Mouse (Mus musculus) heart, embryonic 16.5 days (tissue): Measurements from ENCODE around the gene 4922502D21Rik. TPM values are rescaled to one million over a fixed set of nuclear protein-coding genes. Genes with fewer than 3 reads are reported as not detected.
"Not testable (repeated sequence)": the region's sequence is repeated elsewhere in the genome, so short reads cannot be mapped to it uniquely, and the experiment has no call there.

Experiments used
- ATAC-seq: fragments of 200-750 bp; cut with Nextera tagmentation; replicated peaks from 2 replicates; pipeline ENCODE4 v1.8.0; 2017; ENCODE audit warnings: moderate number of reproducible peaks; ENCODE audit not compliant: insufficient read depth, low FRiP score; ENCODE audit errors: extremely low read depth
- H3K27ac ChIP-seq: fragments of 300-500 bp; sonication (generic); 2 replicates; pipeline ENCODE4 v1.5.1; 2014; ENCODE audit warnings: mild to moderate bottlenecking, low read length, control low read depth, moderate library complexity
- H3K27me3 ChIP-seq: fragments of 300-500 bp; sonication (generic); 2 replicates; pipeline ENCODE4 v1.6.1; 2014; ENCODE audit warnings: low read length, mixed read lengths; ENCODE audit not compliant: control insufficient read depth, insufficient read depth
- H3K36me3 ChIP-seq: fragments of 300-500 bp; sonication (generic); 2 replicates; pipeline ENCODE4 v1.6.1; 2014; ENCODE audit not compliant: control insufficient read depth, insufficient read depth
- H3K4me1 ChIP-seq: fragments of 300-500 bp; sonication (generic); 2 replicates; pipeline ENCODE4 v1.6.1; 2014; ENCODE audit warnings: low read length, mixed read lengths; ENCODE audit not compliant: control insufficient read depth, insufficient read depth
- H3K4me2 ChIP-seq: fragments of 300-500 bp; sonication (generic); 2 replicates; pipeline ENCODE4 v1.6.1; 2014; ENCODE audit warnings: low read depth, mild to moderate bottlenecking, control low read depth, low read length
- H3K4me3 ChIP-seq: fragments of 300-500 bp; sonication (generic); 2 replicates; pipeline ENCODE4 v1.5.1; 2014; ENCODE audit warnings: mild to moderate bottlenecking, control low read depth, low read length
- H3K9ac ChIP-seq: fragments of 300-500 bp; sonication (generic); 2 replicates; pipeline ENCODE4 v1.6.1; 2014; ENCODE audit warnings: low read length, control low read depth
- H3K9me3 ChIP-seq: fragments of 300-500 bp; sonication (generic); replicated peaks from 2 replicates; pipeline ENCODE4 v1.6.1; 2016; ENCODE audit warnings: low read length; ENCODE audit not compliant: control insufficient read depth
- WGBS: fragments of 180-500 bp; shearing (Covaris S2); extraction: QIAGEN DNeasy Blood & Tissue Kit; methylation state at CpG from one replicate; pipeline ENCODE4 v1.1.7; 2014; 5-methylcytosine and 5-hydroxymethylcytosine counted together
- polyA plus RNA-seq: library from polyadenylated mRNA; unstranded; fragments of >200 nt; fragmentation: Nextera tagmentation; extraction: Ambion mirVana; gene quantifications from 2 replicates; pipeline ENCODE4 v1.2.1, GENCODE M21; 2015

The 4922502D21Rik gene
- polyA plus RNA-seq, 1 experiment from 2014 or later: not detected

DNA sequence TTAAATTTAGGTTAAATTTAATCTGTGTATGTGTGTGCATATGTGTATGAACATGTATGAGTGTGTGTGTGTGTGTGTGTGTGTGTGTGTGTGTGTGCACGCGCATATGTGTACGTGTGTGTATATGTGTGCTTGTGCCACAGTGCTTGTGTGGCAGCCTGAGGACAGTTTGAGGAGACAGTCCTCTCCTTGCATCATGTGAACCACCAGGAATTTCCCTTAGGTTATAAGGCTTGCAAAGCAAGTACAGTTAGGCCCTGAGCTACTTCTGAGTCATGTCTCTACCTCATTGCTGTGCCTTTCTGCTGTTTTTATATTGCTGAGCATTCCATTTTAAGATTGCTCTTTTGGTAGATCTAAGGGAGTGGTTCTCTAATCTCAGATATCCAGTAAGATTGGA, 19.5 kb upstream of the 4922502D21Rik start:
- 91% methylated on average over 3 of the region's 3 CpGs for whole genome bisulfite sequencing
- no peak overlapping the region for H3K4me3 ChIP-seq
- peaks cover 8% of the 10 kb centered on the region for H3K9me3 ChIP-seq
- H3K36me3 ChIP-seq: no peaks in the 10 kb centered on the region
- no peak overlapping the region for H3K9ac ChIP-seq
- ATAC-seq: no peak
- no peak overlapping the region for H3K27ac ChIP-seq
- no peaks in the 10 kb centered on the region for H3K4me1 ChIP-seq
- H3K27me3 ChIP-seq: no peaks in the 10 kb centered on the region
- H3K4me2 ChIP-seq: no peak overlapping the region

DNA sequence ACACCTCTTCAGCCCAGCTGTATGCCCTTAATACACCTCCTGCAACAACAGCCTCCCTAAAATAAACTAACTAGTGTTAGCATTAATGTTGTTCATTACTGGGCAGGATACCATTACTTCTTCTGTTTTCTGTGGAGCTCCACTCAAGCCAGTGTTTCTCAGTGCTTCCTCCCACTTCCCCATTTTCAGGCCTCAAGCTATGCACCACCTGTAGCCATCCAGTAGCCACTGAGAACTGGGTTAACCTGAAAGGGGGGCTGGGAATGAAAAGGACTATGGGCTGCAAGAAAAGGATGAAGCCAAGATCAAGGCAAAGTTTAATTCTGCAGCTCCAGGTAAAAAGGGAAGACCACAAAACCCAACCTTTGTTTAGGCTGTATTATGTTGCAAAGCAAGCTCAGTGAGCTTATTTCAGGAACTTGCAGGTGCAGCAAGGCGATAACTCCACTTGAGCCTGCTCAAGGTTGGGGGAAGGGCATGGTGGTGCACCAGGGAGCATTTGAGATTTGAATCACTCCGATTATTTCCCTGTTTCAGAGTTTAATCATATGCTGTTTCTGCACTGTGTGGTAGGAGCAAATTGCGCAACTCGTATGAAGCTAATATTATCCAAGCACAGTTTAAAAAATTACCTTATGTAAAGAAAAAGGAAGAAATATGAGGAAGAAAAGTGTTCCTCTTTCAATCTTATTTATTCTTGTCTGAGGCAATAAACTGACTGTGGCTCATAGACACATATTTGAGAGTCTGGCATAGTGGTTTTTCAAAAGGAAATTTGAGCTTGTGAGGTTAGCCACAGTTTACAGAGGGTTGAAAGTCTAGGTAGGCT, 18.1 kb upstream of the 4922502D21Rik start:
- peak; percentile 55; the same call in 1 of the 2 replicates for ATAC-seq
- H3K27ac ChIP-seq: no peak overlapping the region; the same call in none of the 2 replicates
- 48% methylated on average over 4 of the region's 4 CpGs for WGBS

DNA sequence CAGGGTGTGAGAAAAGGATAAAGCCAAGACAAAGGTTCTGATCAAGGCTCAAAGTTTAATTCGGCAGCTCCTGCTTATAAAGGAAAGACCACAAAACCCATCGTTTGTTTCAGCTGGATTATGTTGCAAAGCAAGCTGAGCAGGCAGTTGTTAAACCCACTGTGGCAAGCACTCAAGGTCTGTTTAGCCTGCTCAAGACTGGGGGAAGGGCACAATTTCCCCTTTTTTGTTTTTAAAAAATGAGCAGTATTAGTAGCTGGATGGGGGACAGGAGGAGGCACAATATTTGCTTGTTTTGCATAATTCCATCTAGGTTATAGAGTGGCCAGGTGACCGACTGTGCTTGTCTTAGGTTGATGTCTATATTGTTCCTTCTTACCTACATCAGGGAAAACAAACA, 12.8 kb upstream of the 4922502D21Rik start:
- 62% methylated on average over 3 of the region's 3 CpGs for WGBS
- Histone ChIP-seq H3K36me3 (no peaks in the 10 kb centered on the region), H3K4me3 (no peak overlapping the region), H3K9me3 (peaks cover 8% of the 10 kb centered on the region), H3K4me1 (no peaks in the 10 kb centered on the region), H3K27ac (no peak overlapping the region), H3K27me3 (no peaks in the 10 kb centered on the region), H3K9ac (no peak overlapping the region), H3K4me2 (no peak overlapping the region)
- no peak for ATAC-seq

More for the DNA sequence above, 18.1 kb upstream of the 4922502D21Rik start:
- H3K9ac ChIP-seq: no peak overlapping the region
- H3K9me3 ChIP-seq: peaks cover 8% of the 10 kb centered on the region
- H3K36me3 ChIP-seq: no peaks in the 10 kb centered on the region
- H3K4me3 ChIP-seq: no peak overlapping the region
- H3K27me3 ChIP-seq: no peaks in the 10 kb centered on the region
- H3K4me1 ChIP-seq: no peaks in the 10 kb centered on the region
- H3K4me2 ChIP-seq: no peak overlapping the region

DNA sequence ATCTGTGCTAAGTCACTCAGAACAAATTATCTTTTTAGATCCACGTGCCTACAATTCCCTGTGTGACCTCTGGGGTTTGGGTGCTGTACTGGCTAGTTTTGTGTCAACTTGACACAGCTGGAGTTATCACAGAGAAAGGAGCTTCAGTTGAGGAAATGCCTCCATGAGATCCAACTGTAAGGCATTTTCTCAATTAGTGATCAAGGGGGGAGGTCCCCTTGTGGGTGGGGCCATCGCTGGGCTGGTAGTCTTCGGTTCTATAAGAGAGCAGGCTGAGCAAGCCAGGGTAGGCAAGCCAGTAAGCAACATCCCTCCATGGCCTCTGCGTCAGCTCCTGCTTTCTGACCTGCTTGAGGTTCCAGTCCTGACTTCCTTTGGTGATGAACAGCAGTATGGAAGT, 10.8 kb upstream of the 4922502D21Rik start, which contains the start of gene Clec12a:
TSS of gene Clec12a (plus strand) at position 301 of the 400 bp plus-strand sequence.
- H3K4me3 ChIP-seq, H3K27me3 ChIP-seq, H3K9me3 ChIP-seq, H3K4me1 ChIP-seq, H3K9ac ChIP-seq, H3K4me2 ChIP-seq, ATAC-seq, H3K36me3 ChIP-seq, H3K27ac ChIP-seq: not testable (repeated sequence)
- whole genome bisulfite sequencing: 69% methylated on average over 4 of the region's 4 CpGs

DNA sequence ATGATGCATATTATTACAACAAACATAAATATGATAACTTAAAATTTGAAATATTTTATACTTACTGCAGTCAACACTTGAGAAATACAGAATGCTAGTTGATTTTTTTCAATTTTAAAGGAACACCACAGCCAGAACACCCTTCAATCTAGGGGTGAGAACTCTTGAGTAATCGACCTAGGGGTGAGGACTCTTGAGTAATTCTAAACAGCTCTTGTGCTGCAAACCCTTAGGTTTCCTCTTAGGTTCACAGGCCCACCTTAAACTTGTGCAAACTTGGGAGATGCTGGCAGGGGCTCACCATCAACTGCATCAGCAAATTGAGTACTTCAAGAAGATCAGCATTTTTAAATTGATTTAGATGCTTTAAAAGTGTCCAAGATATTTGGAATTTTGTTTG, 6.2 kb upstream of the 4922502D21Rik start:
- Histone ChIP-seq H3K9me3 (no peaks in the 10 kb centered on the region), H3K36me3 (no peaks in the 10 kb centered on the region), H3K9ac (no peak overlapping the region), H3K4me2 (no peak overlapping the region), H3K27ac (no peak overlapping the region), H3K4me3 (no peak overlapping the region), H3K4me1 (no peaks in the 10 kb centered on the region; the same call in 1 of the 2 replicates), H3K27me3 (no peaks in the 10 kb centered on the region)
- 50% methylated on average over 1 of the region's 1 CpGs for WGBS
- no peak for ATAC-seq

DNA sequence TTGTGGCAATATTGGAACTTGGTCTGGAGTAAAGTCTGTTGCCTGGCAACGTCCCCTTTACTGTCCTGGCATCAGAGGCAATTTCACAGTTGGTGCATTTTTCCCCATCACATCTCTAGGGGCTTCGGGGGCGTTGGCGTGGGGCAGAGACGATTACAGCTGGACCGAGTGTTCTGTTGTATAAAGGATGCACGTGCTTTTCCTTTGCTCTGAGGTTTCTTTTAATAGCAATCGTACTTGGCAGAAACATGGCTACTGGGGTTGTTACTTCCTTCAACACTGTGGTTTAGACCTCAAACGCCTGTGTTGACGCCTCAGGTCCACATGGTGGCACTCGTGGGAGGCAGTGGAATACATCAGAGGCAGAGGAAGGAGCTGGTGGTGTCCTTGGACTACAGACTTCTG, 2.1 kb upstream of the 4922502D21Rik start:
- H3K27me3 ChIP-seq: no peaks in the 10 kb centered on the region
- no peak overlapping the region for H3K9ac ChIP-seq
- WGBS: 16% methylated on average over 11 of the region's 11 CpGs
- H3K27ac ChIP-seq: no peak overlapping the region
- ATAC-seq: peak; percentile 65
- no peaks in the 10 kb centered on the region for H3K9me3 ChIP-seq
- no peaks in the 10 kb centered on the region for H3K36me3 ChIP-seq
- no peaks in the 10 kb centered on the region; the same call in 1 of the 2 replicates for H3K4me1 ChIP-seq
- H3K4me3 ChIP-seq: no peak overlapping the region
- H3K4me2 ChIP-seq: peak overlapping the region; percentile 47

DNA sequence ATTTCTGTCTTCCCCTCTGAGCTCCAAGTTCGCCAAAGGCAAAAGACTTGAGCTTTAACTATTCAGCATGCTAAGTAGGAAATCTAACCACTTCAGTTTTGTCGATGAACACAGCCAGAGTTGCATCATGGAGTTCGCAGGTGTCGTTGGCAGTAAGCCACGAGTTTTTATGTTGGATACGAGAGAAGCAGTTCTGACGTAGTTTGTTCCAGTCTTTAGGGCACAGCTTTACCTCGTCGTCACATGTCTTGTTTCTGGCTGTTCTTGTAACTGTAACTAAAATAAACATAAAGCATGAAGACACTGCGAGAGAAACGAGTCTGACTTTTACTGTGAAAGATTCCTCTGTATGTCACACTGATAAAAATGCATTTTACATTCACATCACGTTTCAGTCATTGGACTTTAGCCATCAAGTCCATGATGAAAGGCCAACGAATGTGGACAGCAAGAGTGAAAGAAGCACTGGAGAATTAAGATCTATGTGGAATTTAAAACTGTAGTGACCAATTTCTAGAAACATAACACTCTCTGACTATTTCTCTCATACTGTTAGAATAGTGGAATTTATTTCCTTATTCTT, 4.9 kb downstream of the 4922502D21Rik start:
- no peaks in the 10 kb centered on the region for H3K4me1 ChIP-seq
- no peak for ATAC-seq
- H3K9ac ChIP-seq: no peak overlapping the region
- H3K27ac ChIP-seq: no peak overlapping the region
- no peaks in the 10 kb centered on the region for H3K27me3 ChIP-seq
- H3K36me3 ChIP-seq: no peaks in the 10 kb centered on the region
- no peak overlapping the region for H3K4me2 ChIP-seq
- WGBS: 47% methylated on average over 13 of the region's 13 CpGs
- H3K9me3 ChIP-seq: no peaks in the 10 kb centered on the region
- no peak overlapping the region for H3K4me3 ChIP-seq

DNA sequence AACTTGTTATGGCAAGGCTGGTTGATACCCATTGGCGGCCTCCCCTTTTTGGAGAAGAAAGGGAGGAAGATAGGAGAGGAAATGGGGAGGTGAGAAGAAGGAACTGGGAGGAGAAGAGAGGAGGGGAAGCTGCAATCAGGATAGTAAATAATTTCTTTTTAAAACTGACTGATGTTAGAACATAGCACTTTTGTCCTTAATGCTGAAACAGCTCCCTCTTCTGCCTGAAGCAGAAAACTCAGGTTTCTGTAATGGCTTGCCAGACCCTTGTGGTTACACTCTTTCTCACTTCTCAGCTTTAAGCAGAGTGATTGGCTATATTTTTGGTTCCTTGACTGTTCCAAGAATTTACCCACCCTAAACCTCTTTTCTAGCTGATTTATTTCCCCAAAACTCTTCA, 5.6 kb downstream of the 4922502D21Rik start:
- no peaks in the 10 kb centered on the region for H3K36me3 ChIP-seq
- no peaks in the 10 kb centered on the region for H3K27me3 ChIP-seq
- 56% methylated on average over 1 of the region's 1 CpGs for WGBS
- ATAC-seq: no peak
- H3K4me3 ChIP-seq: no peak overlapping the region
- no peak overlapping the region for H3K4me2 ChIP-seq
- no peak overlapping the region for H3K9ac ChIP-seq
- H3K4me1 ChIP-seq: no peaks in the 10 kb centered on the region
- no peaks in the 10 kb centered on the region for H3K9me3 ChIP-seq
- no peak overlapping the region for H3K27ac ChIP-seq

DNA sequence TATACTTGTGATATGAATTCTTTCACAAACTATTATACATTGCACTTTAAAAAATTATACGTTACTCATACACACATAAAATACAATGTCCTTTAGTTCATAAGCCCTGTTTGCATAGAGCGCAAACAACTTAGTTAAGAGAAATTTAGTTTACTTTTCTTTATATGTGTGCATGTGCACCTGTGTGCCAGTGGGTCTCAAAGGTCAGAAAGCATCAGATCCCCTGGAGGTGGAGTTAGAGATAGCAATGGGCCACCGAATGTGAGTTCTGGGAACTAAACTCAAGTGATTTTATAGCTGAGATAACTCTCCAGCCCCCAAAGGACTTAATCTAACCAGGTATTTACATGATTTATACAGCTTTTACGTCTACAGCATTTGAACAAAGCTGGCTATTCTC, 12.3 kb downstream of the 4922502D21Rik start:
- no peak for ATAC-seq
- H3K36me3 ChIP-seq: no peaks in the 10 kb centered on the region
- 63% methylated on average over 4 of the region's 4 CpGs for WGBS

More for the DNA sequence above, 12.3 kb downstream of the 4922502D21Rik start:
- no peak overlapping the region for H3K4me2 ChIP-seq
- no peaks in the 10 kb centered on the region for H3K27me3 ChIP-seq
- no peaks in the 10 kb centered on the region for H3K4me1 ChIP-seq
- H3K27ac ChIP-seq: no peak overlapping the region
- H3K9me3 ChIP-seq: no peaks in the 10 kb centered on the region
- H3K4me3 ChIP-seq: no peak overlapping the region
- no peak overlapping the region for H3K9ac ChIP-seq
